Mouse (Mus musculus): Measurements from ENCODE around the gene Hint3.

DNA sequence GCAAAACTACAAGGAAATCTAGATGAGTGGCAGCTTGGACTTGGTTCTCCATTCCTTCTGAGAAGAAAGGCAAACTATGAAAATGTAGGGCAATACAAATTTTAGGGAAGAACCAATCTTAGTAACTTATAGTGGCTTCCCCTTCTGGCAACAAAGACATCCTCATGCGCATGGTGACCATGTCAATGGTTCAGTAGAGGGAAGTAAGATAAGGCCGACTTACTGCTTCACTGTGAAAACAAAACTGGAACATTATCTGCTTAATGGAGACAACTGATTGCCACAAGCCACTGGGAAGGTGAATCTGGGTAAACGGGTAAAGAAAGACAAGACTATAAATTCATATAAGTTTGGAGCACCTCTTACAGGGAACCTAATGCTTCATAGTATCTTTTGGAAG, 45.4 kb upstream of the Hint3 start:
- TF ChIP-seq CTCF (IDR thresholded peaks at IDR 0.05; ENCODE audit: control insufficient read depth, insufficient read depth, low read length), result no peak
- no peak for TF ChIP-seq POLR2A (IDR thresholded peaks at IDR 0.05; ENCODE audit: borderline replicate concordance, control insufficient read depth, low read depth, low read length)
